Mouse (Mus musculus) hematopoietic multipotent progenitor cell, adult 10-12 weeks (in vitro differentiated cells): ENCODE results near the gene Dph5. TPM values are rescaled to one million over a fixed set of nuclear protein-coding genes. Genes with fewer than 3 reads are reported as not detected.

Experiments
- polyA plus RNA-seq: library from polyadenylated mRNA; stranded (reverse); fragments of >175 nt; gene quantifications from 2 replicates; pipeline ENCODE4 v1.2.3, GENCODE M21; 2012; ENCODE audit warnings: low replicate concordance

The Dph5 gene
- polyA plus RNA-seq = 1.5 and 1.9 TPM in 2 replicates

GRCm38 (mm10) chr3:115887427-115888309, at the start of gene Dph5:
Gene Dph5, plus strand, starts transcription at chr3:115887837.

Other genes with a start within 250 kb of the Dph5 start
- gene S1pr1, start 172.8 kb upstream of the Dph5 start, polyA plus RNA-seq = 29.9 and 39.0 TPM in 2 replicates
- 1.3 and 5.0 TPM in 2 replicates for gene Slc30a7, start 119.6 kb downstream of the Dph5 start, polyA plus RNA-seq
- gene Extl2, start 119.6 kb downstream of the Dph5 start, polyA plus RNA-seq = 0.21 and 11.3 TPM in 2 replicates
- gene Vcam1, start 241.9 kb downstream of the Dph5 start, polyA plus RNA-seq = 5.3 and 17.7 TPM in 2 replicates